Mouse (Mus musculus) ES-Bruce4 (cell line): ENCODE measurements around the gene AI837181.

ENCODE experiments used
- CTCF ChIP-seq: IDR thresholded peaks from one replicate; pipeline ENCODE4 v1.8.1; 2011; ENCODE audit warnings: low read depth, low read length
- EP300 ChIP-seq: IDR thresholded peaks from 2 replicates; pipeline ENCODE4 v1.6.1; 2011; ENCODE audit warnings: low read depth, low read length; ENCODE audit not compliant: insufficient read depth

DNA sequence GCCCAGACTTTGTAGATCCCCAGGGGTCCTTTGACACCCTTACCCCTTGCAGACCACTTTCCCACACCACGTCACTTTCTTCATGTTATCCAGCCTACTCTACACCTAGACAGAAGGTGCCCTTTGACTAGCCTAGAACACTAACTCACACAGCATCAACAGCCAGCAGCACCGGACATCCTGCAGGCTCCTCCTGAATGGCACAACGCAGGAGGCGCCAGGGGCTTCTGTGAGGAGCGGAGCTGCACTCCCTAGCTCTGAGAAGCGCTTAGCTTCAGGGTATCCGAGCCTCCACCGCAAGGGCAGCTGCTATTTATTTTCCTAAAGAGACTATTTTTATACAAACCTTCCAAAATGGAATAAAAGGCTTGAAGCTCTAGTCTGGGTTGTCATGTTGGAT lies 30.6 kb downstream of the AI837181 start:
- TF ChIP-seq CTCF (no peak), EP300 (no peak)
